Mouse (Mus musculus): ENCODE measurements around the gene Mcee. TPM values are rescaled to one million over a fixed set of nuclear protein-coding genes. Genes with fewer than 3 reads are reported as not detected.

Gene Mcee
- total RNA-seq, 2 experiments from 2014 or later, result 45.8 to 49.5 TPM

- Histone ChIP-seq H3K27ac (no peak overlapping the region), H3K4me3 (no peak overlapping the region)
- TF ChIP-seq CTCF (IDR thresholded peaks at IDR 0.05), result no peak
- DNase-seq (ENCODE audit: extremely low spot score in 1 of 2, low spot score in 2 of 2), result no peak
- intact Hi-C loops (cut with DNase I), result no loop called here
These were observed 47.5 kb downstream of the Mcee start for GRCm38 (mm10) chr7:64439595-64440518.

GRCm38 (mm10) chr7:64440519-64440918, 48.1 kb downstream of the Mcee start:
- DNase-seq (ENCODE audit: extremely low spot score in 1 of 2, low spot score in 2 of 2), result no peak
- no peak overlapping the region for H3K4me3 ChIP-seq
- no peak overlapping the region for H3K27ac ChIP-seq
- no peak for TF ChIP-seq CTCF (IDR thresholded peaks at IDR 0.05)
- intact Hi-C loops (cut with DNase I), result no loop called here

GRCm38 (mm10) chr7:64450631-64451030, 58.2 kb downstream of the Mcee start:
- no peak for DNase-seq (ENCODE audit: extremely low spot score in 1 of 2, low spot score in 2 of 2)
- Histone ChIP-seq H3K4me3 (no peak overlapping the region), H3K27ac (no peak overlapping the region)
- no peak for TF ChIP-seq CTCF (IDR thresholded peaks at IDR 0.05)
- intact Hi-C loops (cut with DNase I), result loop anchor here (5.0 kb wide), 4 partner anchors 52 to 292 kb away; partner anchors contain the start of gene Apba2

GRCm38 (mm10) chr7:64451441-64451840, 59.0 kb downstream of the Mcee start:
- DNase-seq (ENCODE audit: extremely low spot score in 1 of 2, low spot score in 2 of 2), result peak in 1 of 2 experiments; percentile 52
- TF ChIP-seq CTCF (IDR thresholded peaks at IDR 0.05), result no peak
- peak overlapping the region; percentile 45 for H3K27ac ChIP-seq
- intact Hi-C loops (cut with DNase I), result loop anchor here (5.0 kb wide), 4 partner anchors 51 to 291 kb away; partner anchors contain the start of gene Apba2
- H3K4me3 ChIP-seq, result no peak overlapping the region

GRCm38 (mm10) chr7:64451861-64452382, 59.5 kb downstream of the Mcee start:
- intact Hi-C loops (cut with DNase I), result loop anchor here (5.0 kb wide), 4 partner anchors 50 to 290 kb away; partner anchors contain the start of gene Apba2

GRCm38 (mm10) chr7:64452471-64453222, 60.2 kb downstream of the Mcee start:
- TF ChIP-seq CTCF (IDR thresholded peaks at IDR 0.05), result no peak
- no peak overlapping the region for H3K4me3 ChIP-seq
- H3K27ac ChIP-seq, result peak overlapping the region; percentile 47; the same call in 1 of the 2 replicates
- intact Hi-C loops (cut with DNase I), result loop anchor here (5.0 kb wide), 4 partner anchors 50 to 290 kb away; partner anchors contain the start of gene Apba2
- no peak for DNase-seq (ENCODE audit: extremely low spot score in 1 of 2, low spot score in 2 of 2)

More at GRCm38 (mm10) chr7:64451861-64452382, 59.5 kb downstream of the Mcee start:
- no peak overlapping the region for H3K4me3 ChIP-seq
- no peak for DNase-seq (ENCODE audit: extremely low spot score in 1 of 2, low spot score in 2 of 2)
- TF ChIP-seq CTCF (IDR thresholded peaks at IDR 0.05), result no peak
- peak overlapping the region; percentile 45; the same call in 1 of the 2 replicates for H3K27ac ChIP-seq

- no peak overlapping the region for H3K27ac ChIP-seq
- TF ChIP-seq CTCF (IDR thresholded peaks at IDR 0.05), result no peak
- intact Hi-C loops (cut with DNase I), result no loop called here
- no peak for DNase-seq (ENCODE audit: extremely low spot score in 1 of 2, low spot score in 2 of 2)
- H3K4me3 ChIP-seq, result no peak overlapping the region
These were observed 63.8 kb downstream of the Mcee start for GRCm38 (mm10) chr7:64456176-64456575.

GRCm38 (mm10) chr7:64456676-64457075, 64.3 kb downstream of the Mcee start:
- Histone ChIP-seq H3K4me3 (no peak overlapping the region), H3K27ac (no peak overlapping the region)
- no peak for DNase-seq (ENCODE audit: extremely low spot score in 1 of 2, low spot score in 2 of 2)
- intact Hi-C loops (cut with DNase I), result no loop called here
- TF ChIP-seq CTCF (IDR thresholded peaks at IDR 0.05), result no peak

GRCm38 (mm10) chr7:64457811-64458210, 65.4 kb downstream of the Mcee start:
- DNase-seq (ENCODE audit: extremely low spot score in 1 of 2, low spot score in 2 of 2), result no peak
- no peak for TF ChIP-seq CTCF (IDR thresholded peaks at IDR 0.05)
- no peak overlapping the region for H3K4me3 ChIP-seq
- intact Hi-C loops (cut with DNase I), result no loop called here
- no peak overlapping the region for H3K27ac ChIP-seq

Other genes with a start within 250 kb of the Mcee start
- under 1 TPM; 0.61 TPM for gene Trpm1, start 238.8 kb upstream of the Mcee start, total RNA-seq (2021)
- 10 to 100 TPM; 16.2 to 17.7 TPM for gene Mtmr10, start 105.0 kb upstream of the Mcee start, total RNA-seq (2021)
- 10 to 100 TPM; 10.7 to 10.9 TPM for gene Fan1, start 18.5 kb upstream of the Mcee start, total RNA-seq (2021)
- gene Mphosph10, start 339 bp upstream of the Mcee start, total RNA-seq (2021), result 10 to 100 TPM; 20.4 to 20.7 TPM
- 100 to 1,000 TPM; 261 to 283 TPM for gene Apba2, start 109.1 kb downstream of the Mcee start, total RNA-seq (2021)

Data from left cerebral cortex, adult 2 months (tissue).